Mouse (Mus musculus) cerebellum, adult 2 months (tissue): ENCODE results near the gene Sike1. TPM values are rescaled to one million over a fixed set of nuclear protein-coding genes. Genes with fewer than 3 reads are reported as not detected.
A peak's percentile ranks its signal among the peaks of the same experiment; 100 is the strongest.

Experiments used
- DNase-seq, 2 experiments: peaks; one replicate each; pipeline ENCODE4 v3.0.0; 2021
- H3K27ac ChIP-seq: fragments of 200-500 bp; 2 replicates; pipeline ENCODE4 v1.5.1; 2012; ENCODE audit warnings: low read length, control low read depth, inconsistent platforms; ENCODE audit not compliant: insufficient read depth
- H3K27me3 ChIP-seq: fragments of 200-500 bp; 2 replicates; pipeline ENCODE4 v1.6.1; 2012; ENCODE audit warnings: inconsistent platforms, mild to moderate bottlenecking, low read length, moderate library complexity; ENCODE audit not compliant: control insufficient read depth, insufficient read depth
- H3K4me1 ChIP-seq: fragments of 200-500 bp; 2 replicates; pipeline ENCODE4 v1.6.1; 2011; ENCODE audit warnings: low read length; ENCODE audit not compliant: control insufficient read depth, insufficient read depth
- H3K4me3 ChIP-seq: fragments of 200-500 bp; replicated peaks from 2 replicates; pipeline ENCODE3; 2011; ENCODE audit warnings: mild to moderate bottlenecking, low read depth, low read length, control low read depth; ENCODE audit not compliant: insufficient read depth
- CTCF ChIP-seq: fragments of 200-500 bp; IDR thresholded peaks from 2 replicates; pipeline ENCODE4 v1.5.1; 2011; ENCODE audit warnings: low read depth, mild to moderate bottlenecking, control low read depth, low read length, moderate library complexity, borderline replicate concordance; ENCODE audit not compliant: insufficient read depth
- POLR2A ChIP-seq: fragments of 200-500 bp; IDR thresholded peaks from 2 replicates; pipeline ENCODE4 v1.6.1; 2011; ENCODE audit warnings: low read length, control low read depth, borderline replicate concordance; ENCODE audit not compliant: insufficient read depth
- WGBS: fragments of 180-500 bp; shearing (Covaris S2); methylation state at CpG from one replicate; pipeline ENCODE4 v1.1.7; 2018; 5-methylcytosine and 5-hydroxymethylcytosine counted together
- polyA plus RNA-seq: library from polyadenylated mRNA; depleted of rRNA; stranded (reverse); fragments of >200 nt; gene quantifications from 2 replicates; pipeline ENCODE4 v1.2.3, GENCODE M21; 2012; rRNA removed

The Sike1 gene
- polyA plus RNA-seq, 1 experiment, result 34.3 TPM

GRCm38 (mm10) chr3:103040861-103041379, 45.4 kb downstream of the Sike1 start:
- no peaks in the 10 kb centered on the region for H3K27me3 ChIP-seq
- no peak for TF ChIP-seq POLR2A
- no peak for TF ChIP-seq CTCF
- DNase-seq, result no peak
- no peaks in the 10 kb centered on the region for H3K4me1 ChIP-seq
- H3K4me3 ChIP-seq, result no peak overlapping the region
- 89% methylated on average over 1 of the region's 1 CpGs for WGBS
- no peak overlapping the region for H3K27ac ChIP-seq

GRCm38 (mm10) chr3:103056016-103056595, 60.6 kb downstream of the Sike1 start:
- H3K4me1 ChIP-seq, result 0 out of 2 replicates have a peak, but pooled peaks cover 2% of the 10 kb centered on the region
- no peak for DNase-seq
- H3K27ac ChIP-seq, result no peak overlapping the region
- TF ChIP-seq CTCF (no peak), POLR2A (no peak)
- H3K4me3 ChIP-seq, result no peak overlapping the region
- 89% methylated on average over 5 of the region's 5 CpGs for WGBS
- no peaks in the 10 kb centered on the region for H3K27me3 ChIP-seq

- 4% methylated on average over 10 of the region's 10 CpGs for WGBS
- Histone ChIP-seq H3K4me3 (peak overlapping the region; percentile 78), H3K27ac (no peak overlapping the region), H3K4me1 (0 out of 2 replicates have a peak, but pooled peaks cover 2% of the 10 kb centered on the region), H3K27me3 (no peaks in the 10 kb centered on the region)
- no peak for DNase-seq
- no peak for TF ChIP-seq CTCF
- TF ChIP-seq POLR2A, result no peak
Observed at GRCm38 (mm10) chr3:103057752-103058151, 62.2 kb downstream of the Sike1 start.

Other genes starting within 250 kb of the Sike1 start
- gene Tshb, start 213.0 kb upstream of the Sike1 start, polyA plus RNA-seq, result 1.1 and 2.4 TPM in 2 replicates
- 4.5 and 5.5 TPM in 2 replicates for gene Sycp1, start 59.6 kb upstream of the Sike1 start, polyA plus RNA-seq
- gene Nr1h5, start 31.6 kb upstream of the Sike1 start, polyA plus RNA-seq, result 0.05 TPM in 1 of 2 replicates, not detected in the other
- gene Csde1, start 24.7 kb downstream of the Sike1 start, polyA plus RNA-seq, result 93.5 and 99.9 TPM in 2 replicates
- 25.1 and 26.1 TPM in 2 replicates for gene Nras, start 62.6 kb downstream of the Sike1 start, polyA plus RNA-seq
- not detected in 2 replicates for gene Ampd1, start 78.3 kb downstream of the Sike1 start, polyA plus RNA-seq
- 0.25 and 0.34 TPM in 2 replicates for gene Dennd2c, start 106.9 kb downstream of the Sike1 start, polyA plus RNA-seq
- gene Bcas2, start 175.9 kb downstream of the Sike1 start, polyA plus RNA-seq, result 139 TPM in 2 replicates